Mouse (Mus musculus) gastrocnemius, postnatal 4 days (tissue): ENCODE measurements at regions not wholly inside any gene's neighbourhood (a gene's known extent, or its start where the extent isn't known, plus 50 kb on each side); places are given as distances from the start of the nearest gene placed in this dataset.

Experiments used
- DNase-seq, 2 experiments: peaks; one replicate each; pipeline ENCODE4 v3.0.0; 2021 to 2022; ENCODE audit warnings: low spot score in 2 of 2, mixed read lengths in 2 of 2

DNA sequence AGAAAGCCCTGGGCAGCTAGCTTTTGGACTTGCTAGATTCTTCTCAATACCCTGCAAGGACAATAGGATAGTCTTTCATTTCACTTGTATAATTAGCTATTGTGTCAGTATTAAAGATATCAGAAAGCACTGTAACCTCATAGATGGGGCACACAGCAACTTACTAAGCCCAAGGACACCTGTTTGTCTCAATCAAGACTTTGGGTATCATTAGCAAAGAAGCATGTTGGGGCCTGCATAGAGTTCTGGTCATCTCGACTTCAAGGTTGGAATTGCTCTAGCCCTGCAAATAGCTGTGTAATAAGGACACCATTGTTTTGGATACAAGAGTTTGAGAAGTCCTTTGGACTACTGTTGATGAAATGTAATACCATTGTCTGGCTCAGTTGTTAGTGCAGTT lies 104.6 kb upstream of the Rspo3 start:
- DNase-seq: no peak

DNA sequence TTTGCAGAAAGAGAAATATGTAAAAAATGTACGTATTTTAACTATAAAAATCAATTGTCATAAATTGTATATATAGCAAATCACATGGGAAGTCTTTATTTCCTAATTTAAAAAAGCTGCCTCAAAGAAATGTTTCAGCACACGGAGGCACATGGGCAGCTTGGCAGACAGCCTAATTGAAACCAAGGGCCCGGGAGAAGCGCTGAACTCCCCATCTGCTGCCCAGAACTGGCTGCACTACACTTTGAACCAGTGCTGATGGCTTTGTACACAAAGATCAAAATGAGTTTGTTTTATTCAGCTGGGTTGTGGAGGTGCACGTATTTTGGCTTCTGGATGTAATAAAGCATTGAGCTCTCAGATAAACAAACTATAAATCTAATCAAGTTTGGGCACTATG lies 100.2 kb upstream of the Rspo3 start:
- DNase-seq: no peak

DNA sequence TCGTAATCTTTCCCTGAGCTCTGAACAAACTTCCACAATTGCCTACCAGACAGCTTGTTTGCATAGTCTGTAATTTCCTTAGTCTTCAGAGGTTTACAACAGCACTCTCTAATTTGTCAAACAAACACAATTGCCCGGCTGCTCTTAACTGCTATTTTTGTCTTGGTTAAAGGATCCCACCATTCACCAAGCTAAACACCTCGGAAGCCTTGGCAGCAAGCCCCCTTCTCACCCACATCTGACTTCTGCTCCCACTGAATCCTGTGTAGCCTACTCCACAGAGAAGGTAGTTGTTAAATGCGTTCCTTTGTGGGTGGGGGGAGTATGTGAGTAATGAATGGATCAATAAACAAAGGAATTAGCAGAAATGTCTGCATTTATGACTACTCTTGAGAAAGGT lies 59.8 kb upstream of the Rspo3 start:
- DNase-seq: no peak

DNA sequence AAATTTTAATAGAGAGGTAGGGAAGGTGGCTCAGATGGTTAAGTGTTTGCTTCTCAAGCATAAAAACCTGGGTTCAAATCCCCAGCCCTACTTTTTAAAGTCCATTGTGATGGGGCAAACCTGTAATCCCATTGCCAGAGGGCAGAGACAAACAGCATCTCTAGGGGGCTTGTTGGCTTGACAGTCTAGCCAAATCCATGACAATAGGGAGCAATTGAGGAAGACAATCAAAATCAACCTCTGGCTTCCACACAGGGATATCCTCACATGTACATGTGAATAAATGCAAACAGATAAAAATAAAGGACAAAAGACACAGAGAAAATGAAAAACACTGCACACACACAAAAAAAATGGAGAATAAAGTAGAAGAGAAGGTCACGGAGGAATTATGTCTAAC lies 59.3 kb upstream of the Rspo3 start:
- DNase-seq: no peak

DNA sequence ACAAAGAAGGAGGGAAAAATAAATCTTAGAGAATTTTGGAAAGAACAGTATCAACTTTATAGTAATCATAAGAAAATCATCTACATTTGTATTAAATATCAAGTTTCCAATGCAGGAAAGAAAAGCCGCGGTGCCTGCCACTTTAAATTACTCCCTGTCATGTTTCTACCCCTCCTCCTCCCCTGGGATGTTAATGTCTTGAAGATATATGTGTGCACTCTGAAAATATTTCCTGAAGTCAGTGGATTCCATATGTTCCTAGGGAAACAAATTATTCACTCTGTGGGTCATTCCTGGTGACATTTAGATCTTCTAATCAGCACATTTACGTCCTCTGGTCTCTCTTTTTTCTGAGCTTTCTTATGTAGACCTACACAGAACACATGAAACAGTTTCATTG lies 57.2 kb upstream of the Rspo3 start:
- DNase-seq: no peak

DNA sequence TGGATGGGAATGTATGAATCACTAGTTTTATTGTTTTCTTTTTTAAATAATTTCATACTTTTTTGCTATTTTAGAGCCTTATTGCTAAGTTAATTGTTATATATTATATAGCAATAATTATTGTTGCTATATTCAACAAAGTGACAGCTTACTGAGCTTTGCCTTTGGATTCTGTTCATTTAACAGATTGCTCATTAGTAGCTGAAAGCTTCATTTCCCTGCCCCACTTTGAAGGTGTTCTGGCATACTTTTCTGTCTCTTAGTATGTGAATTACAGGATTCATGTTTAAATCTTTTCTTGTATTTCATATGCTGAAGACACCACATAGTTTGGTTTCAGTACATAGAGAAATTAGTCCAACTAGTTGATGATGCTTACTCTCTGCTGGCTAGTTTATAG lies 54.5 kb upstream of the Rspo3 start:
- no peak for DNase-seq

DNA sequence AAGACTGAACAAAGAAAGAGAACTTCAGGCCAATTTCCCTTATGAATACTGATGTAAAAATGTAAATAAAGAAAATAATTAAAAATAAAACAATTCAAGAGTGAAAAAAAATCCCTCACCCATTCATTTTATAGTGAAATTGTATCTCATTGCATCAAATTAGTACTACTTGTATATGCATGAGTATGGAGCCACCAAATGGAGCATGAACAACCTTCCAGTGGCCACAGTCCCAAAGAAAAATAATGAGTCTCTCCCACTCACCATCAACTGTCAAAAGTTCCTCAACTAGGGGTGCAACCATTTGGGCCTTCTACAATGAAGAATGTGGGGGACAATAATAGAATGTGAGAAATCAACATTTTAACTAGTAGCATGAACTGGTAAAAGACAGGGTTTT lies 54.1 kb upstream of the Rspo3 start:
- no peak for DNase-seq
